Mouse (Mus musculus) C2C12 (cell line): ENCODE measurements around the gene Minos1.

Experiments
- CTCF ChIP-seq: IDR thresholded peaks from one replicate; pipeline ENCODE4 v1.5.1; 2011; ENCODE audit not compliant: control insufficient read depth, insufficient read depth, insufficient read length
- MYOD1 ChIP-seq: IDR thresholded peaks from one replicate; pipeline ENCODE4 v1.6.1; 2011; ENCODE audit warnings: low read depth; ENCODE audit not compliant: control insufficient read depth, insufficient read length

DNA sequence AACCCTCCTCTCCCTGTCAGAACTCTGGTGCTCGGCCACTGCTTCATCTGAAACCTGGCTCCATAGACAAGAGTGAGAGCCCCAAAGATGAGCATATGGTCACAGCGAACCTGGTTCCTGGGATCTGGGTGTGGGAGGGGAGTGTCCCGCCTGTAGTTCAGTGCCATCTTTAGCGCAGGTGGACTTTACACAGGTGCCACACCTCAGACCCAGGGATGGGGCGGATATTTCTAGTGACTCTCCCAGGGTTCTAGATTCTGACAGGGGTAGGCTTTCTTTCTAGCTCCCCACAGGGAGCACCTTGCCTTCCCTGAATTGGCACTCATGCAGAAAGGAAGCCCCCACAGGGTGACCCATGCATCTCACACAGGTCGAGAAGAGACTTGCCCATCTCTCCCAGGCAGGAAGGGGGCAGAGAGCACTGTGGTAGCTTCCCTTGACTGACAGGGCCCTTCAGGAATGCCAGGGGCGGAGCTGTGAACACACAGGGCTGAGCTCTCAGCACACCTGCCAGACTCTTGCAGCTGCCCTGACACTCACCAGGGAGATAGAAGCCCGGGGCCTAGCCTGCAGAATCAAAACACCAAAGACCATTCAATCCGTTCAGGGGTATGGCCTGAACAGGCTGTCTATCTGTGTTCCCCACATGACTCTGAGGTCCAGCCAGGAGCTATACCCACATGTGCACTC, 41.8 kb downstream of the Minos1 start:
- TF ChIP-seq MYOD1 (no peak), CTCF (no peak)
